Mouse (Mus musculus) neutrophil, adult 5-6 weeks (primary cell): ENCODE measurements around the gene Prrx2. TPM values are rescaled to one million over a fixed set of nuclear protein-coding genes. Genes with fewer than 3 reads are reported as not detected.
"Not testable (repeated sequence)": the region's sequence is repeated elsewhere in the genome, so short reads cannot be mapped to it uniquely, and the experiment has no call there.

Source experiments
- ATAC-seq: fragments of 151-379, 151-347 bp; 2 replicates; pipeline ENCODE4 v1.8.0; 2017; ENCODE audit warnings: mild to moderate bottlenecking, moderate TSS enrichment; ENCODE audit not compliant: insufficient number of reproducible peaks, poor library complexity, low FRiP score, severe bottlenecking; ENCODE audit errors: extremely low read depth
- total RNA-seq: library from RNA; stranded (forward); fragments of 200-1000 nt; gene quantifications from 2 replicates; pipeline ENCODE4 v1.2.3, GENCODE M21; 2017

Gene Prrx2
- total RNA-seq, 1 experiment from 2014 or later, result not detected

DNA sequence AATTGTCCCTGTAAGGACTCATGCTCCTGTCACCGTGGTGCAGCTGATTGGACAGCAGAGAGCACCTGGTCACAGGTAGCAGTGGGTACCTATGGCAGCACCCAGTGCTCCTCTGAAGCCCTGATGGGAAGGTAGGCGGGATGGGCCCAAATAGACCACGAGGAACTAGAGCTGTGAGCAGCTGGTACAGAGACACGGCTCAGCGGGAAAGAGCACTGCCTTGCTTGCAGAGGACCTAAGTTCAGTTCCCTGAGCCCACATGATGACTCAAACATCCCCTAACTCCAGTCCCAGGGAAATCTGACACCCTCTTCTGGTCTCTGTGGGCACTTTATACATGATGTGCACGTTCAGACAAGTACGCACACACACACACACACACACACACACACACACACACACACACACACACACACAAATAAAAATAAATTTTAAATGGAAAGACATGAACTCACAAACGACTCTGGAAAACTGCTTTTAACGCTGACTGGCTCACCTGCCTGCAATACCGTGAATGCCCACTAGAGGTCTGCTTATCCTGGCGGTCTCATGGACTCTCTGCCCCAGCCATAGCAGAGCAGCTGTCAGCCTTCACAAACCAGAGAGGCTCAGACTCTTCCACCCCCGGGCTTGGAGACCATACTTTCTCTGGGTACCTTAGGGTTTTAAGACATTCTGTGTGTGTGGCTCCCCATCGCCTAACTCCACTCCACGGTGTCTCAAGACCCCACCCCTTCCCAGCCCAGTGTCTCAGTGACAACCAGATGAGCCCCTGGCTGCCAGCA, 93.3 kb downstream of the Prrx2 start:
- peak; percentile 56 for ATAC-seq

DNA sequence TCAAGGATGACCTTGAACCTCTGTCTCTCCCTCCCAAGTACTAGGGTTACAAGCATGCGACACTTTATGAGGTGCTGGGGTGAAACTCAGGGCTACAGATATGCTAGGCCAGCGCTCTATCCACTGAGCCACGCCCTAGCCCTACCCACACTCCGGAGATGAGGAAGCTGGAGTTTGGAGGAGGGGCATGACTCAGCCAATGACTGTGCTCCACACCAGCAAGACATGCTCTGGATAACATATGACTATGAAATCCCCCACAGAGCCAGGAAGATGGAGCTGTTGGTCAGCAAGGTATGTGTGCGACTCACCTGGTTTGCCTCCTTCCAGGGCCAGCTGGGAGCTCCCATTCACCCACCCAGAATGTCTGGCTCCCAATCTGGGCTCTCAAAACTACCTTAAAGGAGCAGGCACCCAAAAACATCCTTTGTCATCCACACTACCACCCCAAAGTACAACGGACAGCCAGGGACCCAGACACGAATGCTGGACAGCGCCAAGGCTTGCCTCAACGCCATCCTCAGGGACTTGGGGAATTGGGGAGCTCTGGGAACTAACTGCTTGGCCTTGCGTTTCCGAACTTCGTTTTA, 94.2 kb downstream of the Prrx2 start:
- peak; percentile 80 for ATAC-seq

DNA sequence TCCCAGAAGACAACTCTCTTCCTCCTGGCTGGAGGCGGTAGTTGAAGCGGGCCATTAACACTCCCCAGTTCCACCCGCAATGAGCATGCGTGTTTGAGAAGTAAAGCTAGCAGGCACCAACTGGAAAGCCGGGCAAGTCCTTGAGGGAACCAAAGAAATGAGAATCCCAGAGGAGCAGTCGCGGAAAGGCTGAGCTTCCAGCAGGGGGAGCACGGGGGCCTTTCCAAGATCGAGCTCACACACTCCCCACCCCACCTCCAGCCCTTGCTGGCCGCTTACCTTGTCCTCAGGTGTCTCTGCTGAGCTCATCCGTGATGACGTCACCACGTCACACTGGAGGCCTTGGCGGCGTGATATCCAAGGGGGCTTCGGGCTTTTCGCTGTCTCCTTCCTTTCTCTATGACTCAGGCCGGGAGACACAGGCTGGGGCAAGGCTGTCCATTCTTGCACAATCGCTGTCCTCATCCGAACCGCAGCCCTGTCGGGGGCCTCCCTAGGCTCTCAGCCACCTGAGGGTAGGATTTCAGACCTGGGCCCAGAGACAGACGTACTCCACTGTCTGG, 94.8 kb downstream of the Prrx2 start, which contains the start of gene Ptges:
TSS of gene Ptges (minus strand) at position 381 of the 563 bp plus-strand sequence.
- no peak for ATAC-seq

DNA sequence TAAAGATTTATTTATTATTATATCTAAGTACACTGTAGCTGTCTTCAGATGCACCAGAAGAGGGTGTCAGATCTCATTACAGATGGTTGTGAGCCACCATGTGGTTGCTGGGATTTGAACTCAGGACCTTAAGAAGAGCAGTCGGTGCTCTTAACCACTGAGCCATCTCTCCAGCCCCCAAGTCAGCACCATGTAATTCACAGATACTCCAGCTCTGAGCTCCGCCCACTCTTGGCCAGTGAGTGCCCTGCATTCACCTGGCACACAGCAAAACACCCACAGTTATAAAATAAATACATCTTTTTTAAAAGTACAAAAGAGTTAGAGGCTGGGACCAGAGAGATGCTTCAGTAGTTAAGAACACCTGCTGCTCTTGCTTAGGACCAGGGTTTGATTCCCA, 96.1 kb downstream of the Prrx2 start:
- ATAC-seq, result not testable (repeated sequence)

Other genes starting within 250 kb of the Prrx2 start
- gene Cstad, start 239.9 kb upstream of the Prrx2 start, total RNA-seq, result 0.58 and 0.98 TPM in 2 replicates
- not detected in 2 replicates for gene 1700001O22Rik, start 31.3 kb upstream of the Prrx2 start, total RNA-seq
- gene Ntmt1, start 27.1 kb upstream of the Prrx2 start, total RNA-seq, result 13.3 and 15.0 TPM in 2 replicates
- 23.0 and 28.4 TPM in 2 replicates for gene Asb6, start 4.6 kb upstream of the Prrx2 start, total RNA-seq
- gene Ptges, start 94.9 kb downstream of the Prrx2 start, total RNA-seq, result not detected in 2 replicates
- 30.9 and 38.5 TPM in 2 replicates for gene Tor1b, start 118.0 kb downstream of the Prrx2 start, total RNA-seq
- 64.5 and 65.3 TPM in 2 replicates for gene Tor1a, start 133.0 kb downstream of the Prrx2 start, total RNA-seq
- gene BC005624, start 147.2 kb downstream of the Prrx2 start, total RNA-seq, result 118 and 128 TPM in 2 replicates
- gene Usp20, start 147.3 kb downstream of the Prrx2 start, total RNA-seq, result 8.7 and 9.8 TPM in 2 replicates